Mouse (Mus musculus) liver, embryonic 14 days (tissue): ENCODE data around the gene Kirrel. TPM values are rescaled to one million over a fixed set of nuclear protein-coding genes. Genes with fewer than 3 reads are reported as not detected.

Source experiments
- polyA plus RNA-seq: library from polyadenylated mRNA; depleted of rRNA; stranded (reverse); fragments of >200 nt; gene quantifications from 2 replicates; pipeline ENCODE4 v1.2.3, GENCODE M21; 2012; rRNA removed

Kirrel gene
- 0.85 and 0.89 TPM in 2 replicates for polyA plus RNA-seq

GRCm38 (mm10) chr3:87174096-87174768, at the start of gene Kirrel:
Gene Kirrel (minus strand): TSS chr3:87174747.

Other genes starting within 250 kb of the Kirrel start
- 4.3 and 5.9 TPM in 2 replicates for gene Cd1d1, start 175.3 kb downstream of the Kirrel start, polyA plus RNA-seq
- gene Fcrls, start 89.0 kb upstream of the Kirrel start, polyA plus RNA-seq, result 0.37 and 0.43 TPM in 2 replicates
- gene Cd5l, start 183.1 kb upstream of the Kirrel start, polyA plus RNA-seq, result 45.7 and 63.2 TPM in 2 replicates
- gene Fcrl1, start 201.6 kb upstream of the Kirrel start, polyA plus RNA-seq, result 0.38 and 0.69 TPM in 2 replicates